Mouse (Mus musculus): ENCODE measurements around the gene Cpn2.

DNA sequence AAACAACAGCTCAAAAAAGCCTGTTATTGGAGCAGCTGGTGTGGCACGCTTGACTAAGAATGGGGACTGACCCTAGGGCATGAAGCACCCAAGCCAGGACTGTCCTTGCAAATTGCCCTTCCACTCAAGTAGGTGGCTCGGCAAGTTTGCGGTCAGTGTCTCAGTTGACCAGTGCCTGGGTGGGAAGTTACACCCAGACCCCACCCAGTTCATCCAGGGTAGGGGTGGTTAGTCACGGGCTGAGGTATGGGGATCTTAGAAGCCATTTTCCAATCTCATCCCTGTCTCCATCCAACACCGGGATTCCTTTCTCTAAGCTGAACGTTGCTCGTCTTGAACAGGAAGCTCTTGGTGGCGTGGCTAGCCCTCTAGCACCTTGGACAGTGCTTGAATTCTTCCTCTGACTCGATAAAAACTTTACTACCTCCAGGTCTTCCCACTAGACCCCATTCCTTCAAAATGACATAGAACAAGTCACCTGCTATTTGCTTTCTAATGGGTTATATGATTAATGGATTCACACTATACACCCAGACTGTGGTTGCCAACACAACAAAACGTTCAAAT lies 32.5 kb upstream of the Cpn2 start:
- TF ChIP-seq CTCF (conservative IDR thresholded peaks at IDR 0.05; ENCODE audit: insufficient read depth, insufficient read length, low read depth, low read length) (no peak), POLR2A (IDR thresholded peaks at IDR 0.05; ENCODE audit: low read depth, low read length) (no peak)

Measured in kidney, adult 2 months (tissue).